Mouse (Mus musculus): ENCODE data around the gene Calcr.

GRCm38 (mm10) chr6:3688087-3688642 is 76.3 kb downstream of the Calcr start:
- TF ChIP-seq CTCF (IDR thresholded peaks at IDR 0.05) (no peak), EP300 (IDR thresholded peaks at IDR 0.05; ENCODE audit: insufficient read depth, low read depth, low read length) (no peak)

Data from heart, adult 2 months (tissue).